Mouse (Mus musculus): ENCODE data around the gene Mthfd2.

GRCm38 (mm10) chr6:83349274-83349958 lies 23.7 kb upstream of the Mthfd2 start:
- peak; percentile 60 for TF ChIP-seq POLR2A (IDR thresholded peaks at IDR 0.05; ENCODE audit: low read depth, low read length)
- peak; percentile 97 for TF ChIP-seq CTCF (IDR thresholded peaks at IDR 0.05; ENCODE audit: extremely low read depth, insufficient read depth, insufficient read length, insufficient replicate concordance)
